Mouse (Mus musculus) monocyte, adult 59 days (primary cell): ENCODE measurements around the gene Sipa1l3. TPM values are rescaled to one million over a fixed set of nuclear protein-coding genes. Genes with fewer than 3 reads are reported as not detected.

Experiments used
- total RNA-seq, 2 experiments: library from RNA; stranded (reverse); gene quantifications; one replicate each; pipeline ENCODE4 v1.2.4; 2023

The Sipa1l3 gene
- total RNA-seq, result 100 to 1,000 TPM in 1 of 2 experiments, 10 to 100 TPM in 1; 99.7 to 107 TPM

DNA sequence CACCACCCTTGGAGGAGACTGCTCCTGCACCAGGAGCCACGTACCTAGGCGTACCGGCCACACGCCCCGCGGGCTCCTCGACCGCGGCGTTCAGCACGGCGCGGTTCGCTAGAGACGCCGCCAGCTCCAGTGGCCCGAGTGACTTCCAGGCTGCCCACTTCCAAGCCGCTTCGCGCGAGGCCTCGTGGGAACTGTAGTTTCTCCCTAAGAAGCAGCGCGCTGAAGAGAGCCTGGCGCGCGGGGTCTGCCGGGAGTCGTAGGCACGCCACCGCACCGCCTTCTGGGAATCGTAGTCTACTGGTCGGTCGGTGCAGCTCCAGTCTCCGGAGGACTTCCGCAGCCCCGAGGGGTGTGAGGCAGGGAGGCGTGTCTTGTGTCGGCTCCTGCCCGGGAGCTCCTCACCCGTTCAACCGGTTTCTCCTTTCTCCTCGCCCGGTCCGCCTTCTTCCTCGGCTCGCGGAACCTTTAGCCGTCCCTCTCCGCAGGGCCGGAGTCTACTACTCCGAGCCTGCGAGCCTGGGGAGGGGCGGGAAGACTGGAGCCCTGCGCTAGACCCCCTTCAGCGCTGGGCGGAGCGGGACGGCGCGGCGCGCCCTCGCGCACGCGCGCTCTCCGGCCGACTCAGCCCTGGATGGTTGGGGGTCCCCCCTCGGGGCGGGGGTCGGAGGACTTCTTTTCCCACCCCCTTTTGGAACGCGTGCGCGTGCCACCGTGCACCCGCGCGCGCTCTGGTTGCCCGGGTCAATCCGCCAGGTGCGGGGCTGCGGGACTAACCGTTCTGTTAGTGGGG is at the start of gene Sipa1l3:
Gene Sipa1l3, minus strand, starts transcription at position 221 of the 790 bp plus-strand sequence.

DNA sequence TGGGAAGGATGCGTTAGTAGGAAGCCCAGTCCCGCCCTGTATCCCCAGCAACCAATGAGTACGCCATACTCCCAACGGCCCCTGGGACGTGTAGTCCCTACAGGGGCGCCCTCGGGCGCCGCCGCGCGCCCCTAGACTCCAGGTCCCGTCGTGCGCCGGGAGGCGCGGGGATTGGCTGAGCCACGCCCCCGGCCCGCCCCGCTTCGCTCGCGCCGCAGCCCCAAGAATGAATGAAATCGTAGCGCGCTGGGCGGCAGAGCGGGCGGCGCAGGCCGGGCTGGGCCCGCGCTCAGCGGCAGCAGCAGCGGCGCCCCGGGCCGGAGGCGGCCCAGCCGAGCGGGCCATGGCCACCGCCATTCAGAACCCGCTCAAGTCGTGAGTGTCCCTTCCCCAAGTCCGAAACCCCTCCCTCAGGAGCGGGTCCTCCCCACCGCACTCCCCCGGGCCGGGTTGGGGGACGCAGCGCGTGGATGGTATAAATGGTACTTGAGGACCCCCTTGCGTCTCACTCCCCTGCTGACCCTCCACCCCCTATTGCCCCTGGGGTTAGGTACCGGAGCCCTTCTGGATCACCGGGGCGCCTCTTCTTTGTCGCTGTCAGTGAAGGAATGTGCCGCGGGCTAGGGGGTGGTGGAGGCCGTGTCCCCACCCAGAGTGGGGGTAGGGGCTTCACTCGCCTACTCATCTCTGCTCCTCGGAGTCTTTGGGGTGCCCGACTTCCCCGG is 214.5 kb downstream of the Sipa1l3 start, which contains the start of gene Dpf1:
Gene Dpf1, plus strand, starts transcription at position 214 of the 725 bp plus-strand sequence.

DNA sequence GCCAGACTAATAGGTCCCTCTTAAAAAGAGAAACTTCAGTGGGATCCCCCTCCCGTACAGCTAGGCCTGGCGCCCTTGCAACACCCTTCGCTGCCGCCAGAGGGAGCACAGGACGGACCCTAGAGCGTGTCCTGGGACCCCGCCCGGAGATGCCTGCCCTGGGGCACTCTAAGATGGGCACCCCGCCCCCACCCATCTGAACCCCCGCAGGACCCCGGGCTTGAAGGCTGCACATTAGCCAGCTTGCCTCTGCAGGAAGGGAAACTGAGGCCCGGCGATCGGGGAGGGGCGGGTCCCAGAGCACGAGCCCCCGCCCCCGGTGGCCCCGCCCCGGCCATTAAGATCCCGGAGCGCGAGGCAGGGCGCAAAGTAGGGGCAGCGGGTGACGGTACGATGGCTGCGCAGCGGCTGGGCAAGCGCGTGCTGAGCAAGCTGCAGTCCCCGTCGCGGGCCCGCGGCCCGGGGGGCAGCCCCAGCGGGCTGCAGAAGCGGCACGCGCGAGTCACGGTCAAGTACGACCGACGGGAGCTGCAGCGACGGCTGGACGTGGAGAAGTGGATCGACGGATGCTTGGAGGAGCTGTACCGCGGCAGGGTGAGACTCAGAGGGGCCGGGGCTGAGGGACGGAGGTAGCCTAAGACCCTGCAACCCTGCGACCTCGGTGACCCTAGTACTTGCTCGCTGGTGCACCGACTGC is 229.4 kb downstream of the Sipa1l3 start, which contains the start of gene Ppp1r14a:
Gene Ppp1r14a, plus strand, starts transcription at position 367 of the 697 bp plus-strand sequence.

DNA sequence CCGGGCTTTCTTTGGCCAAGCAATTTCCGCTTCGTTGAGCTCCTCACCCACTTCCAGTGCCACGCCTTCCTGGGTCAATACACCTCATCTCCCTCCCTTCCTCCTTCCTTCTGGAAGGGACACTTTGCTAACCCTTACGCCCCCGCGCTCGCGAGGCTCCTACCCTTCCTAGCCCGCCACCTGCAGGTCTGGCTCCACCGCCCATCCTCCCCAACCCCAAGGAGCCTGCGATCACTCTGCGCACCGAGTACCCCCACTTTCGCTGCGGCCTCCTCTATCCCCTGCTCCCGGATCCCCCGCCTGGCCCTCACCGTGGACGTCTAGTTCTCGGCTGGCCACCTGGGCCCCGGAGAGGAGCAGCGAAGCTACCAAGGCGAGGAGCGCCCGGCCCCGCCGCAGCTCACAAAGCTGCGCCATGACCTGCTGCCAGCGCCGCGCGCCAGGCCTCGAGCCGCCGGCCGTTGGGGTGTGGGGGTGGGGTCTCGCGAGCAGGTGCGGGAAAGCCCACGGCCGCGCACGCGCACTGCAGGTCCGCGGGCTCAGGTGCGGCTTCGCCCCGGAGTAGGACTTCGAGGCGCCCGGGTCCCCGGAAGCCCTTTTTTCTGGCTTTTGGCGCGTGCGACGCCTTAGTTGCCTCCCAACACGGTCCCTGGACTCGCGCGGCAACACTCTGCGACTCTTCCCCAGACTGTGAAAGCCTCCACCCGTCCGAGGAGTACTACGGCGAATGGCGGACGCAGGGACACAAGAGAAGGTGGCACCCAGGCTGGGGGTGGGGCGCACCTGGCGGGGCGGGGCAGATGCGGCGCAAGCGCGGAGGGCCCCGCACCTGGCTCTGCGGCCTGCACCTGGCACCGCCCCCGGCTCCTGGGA is 237.0 kb downstream of the Sipa1l3 start, which contains the start of gene Spint2:
Gene Spint2, minus strand, starts transcription at position 712 of the 873 bp plus-strand sequence.

Other genes starting within 250 kb of the Sipa1l3 start
- 1 to 10 TPM; 2.2 to 4.7 TPM for gene Spint2, start 236.7 kb downstream of the Sipa1l3 start, total RNA-seq
- gene Ppp1r14a, start 229.3 kb downstream of the Sipa1l3 start, total RNA-seq, result not detected
- gene Dpf1, start 214.7 kb downstream of the Sipa1l3 start, total RNA-seq, result not detected
- not detected for gene Catsperg2, start 208.4 kb upstream of the Sipa1l3 start, total RNA-seq
- 10 to 100 TPM; 18.5 to 18.9 TPM for gene Zfp84, start 249.9 kb upstream of the Sipa1l3 start, total RNA-seq